Mouse (Mus musculus) Muller cell, postnatal 12 days (primary cell): ENCODE results near the gene Cfap99.

Source experiments
- DNase-seq: peaks from one replicate; pipeline ENCODE4 v3.0.0-alpha.2; 2015; ENCODE audit errors: inconsistent ontology term

The Cfap99 gene

DNA sequence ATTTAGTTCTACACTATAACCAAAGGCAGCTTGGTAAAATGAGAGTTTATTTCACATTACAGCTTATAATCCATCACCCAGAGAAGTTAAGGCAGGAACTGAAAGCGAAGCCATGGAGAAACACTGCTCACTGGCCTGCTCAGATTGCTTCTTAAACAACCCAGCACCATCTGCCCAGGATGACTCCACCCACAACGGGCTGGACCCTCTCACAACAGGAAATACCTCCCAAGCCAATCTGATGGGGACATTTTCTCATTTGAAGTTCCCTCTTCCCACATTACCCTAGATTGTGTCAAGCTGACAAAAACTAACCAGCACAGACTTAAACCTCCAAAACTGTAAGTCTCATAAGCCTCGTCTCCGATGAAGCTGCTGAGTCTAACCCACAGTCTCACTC is 10.3 kb upstream of the Cfap99 start:
- no peak for DNase-seq

DNA sequence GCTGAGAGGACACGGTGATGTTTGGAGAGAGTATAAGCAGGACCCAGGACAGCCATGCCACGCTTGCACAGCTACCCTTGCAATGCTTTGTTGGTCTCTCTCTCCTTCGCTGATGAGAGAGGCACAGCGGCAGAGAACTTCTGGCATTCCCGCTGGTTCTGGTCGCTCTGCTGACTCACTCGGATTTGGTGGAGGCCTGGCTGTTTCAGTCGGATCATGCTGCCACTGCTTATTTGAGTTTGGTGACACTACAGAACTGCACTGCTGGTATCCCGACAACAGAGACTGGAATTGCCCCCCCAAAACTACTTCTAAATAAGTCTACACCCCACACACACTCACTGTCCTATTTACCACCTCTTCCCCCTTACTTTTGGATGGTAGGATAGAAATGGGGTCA is 9.2 kb upstream of the Cfap99 start:
- no peak for DNase-seq

DNA sequence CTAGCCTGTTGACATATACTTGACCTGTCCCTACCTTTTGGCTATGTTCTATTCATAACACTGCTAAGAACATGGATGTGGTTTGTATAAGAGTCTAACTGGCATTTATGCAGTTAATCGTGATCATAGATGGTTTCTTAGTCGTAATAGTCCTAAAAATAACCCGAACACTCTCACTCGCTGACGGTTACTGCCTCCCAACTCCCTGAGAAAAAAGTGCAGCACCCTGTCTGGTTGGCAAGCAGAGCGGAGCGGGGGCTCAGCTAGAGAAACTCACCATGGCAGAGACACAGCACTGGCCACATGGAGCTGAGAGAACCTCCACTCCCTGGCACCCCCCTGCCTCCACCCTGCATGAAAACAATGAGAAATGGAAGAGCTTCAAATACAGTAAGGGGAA is 7.4 kb upstream of the Cfap99 start:
- no peak for DNase-seq

DNA sequence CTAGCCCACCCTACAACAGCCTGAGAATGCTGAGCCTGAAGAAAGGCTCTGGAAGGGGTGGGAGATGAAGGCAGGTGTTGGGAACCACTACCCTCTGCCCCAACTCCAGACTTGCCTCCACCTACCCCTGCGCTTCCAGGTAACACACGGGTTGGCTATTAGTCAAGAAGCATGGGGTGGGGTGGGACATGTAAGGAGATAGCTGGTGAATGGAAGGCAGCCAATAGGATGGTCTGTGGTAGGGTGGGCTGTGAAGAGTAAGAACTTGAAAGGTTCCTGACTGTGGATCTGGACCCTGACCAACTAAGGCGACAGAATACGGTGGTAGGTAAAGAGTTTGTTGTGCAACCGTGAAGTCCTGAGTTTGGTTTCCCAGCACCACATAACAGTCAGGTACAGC is 5.0 kb upstream of the Cfap99 start:
- no peak for DNase-seq

DNA sequence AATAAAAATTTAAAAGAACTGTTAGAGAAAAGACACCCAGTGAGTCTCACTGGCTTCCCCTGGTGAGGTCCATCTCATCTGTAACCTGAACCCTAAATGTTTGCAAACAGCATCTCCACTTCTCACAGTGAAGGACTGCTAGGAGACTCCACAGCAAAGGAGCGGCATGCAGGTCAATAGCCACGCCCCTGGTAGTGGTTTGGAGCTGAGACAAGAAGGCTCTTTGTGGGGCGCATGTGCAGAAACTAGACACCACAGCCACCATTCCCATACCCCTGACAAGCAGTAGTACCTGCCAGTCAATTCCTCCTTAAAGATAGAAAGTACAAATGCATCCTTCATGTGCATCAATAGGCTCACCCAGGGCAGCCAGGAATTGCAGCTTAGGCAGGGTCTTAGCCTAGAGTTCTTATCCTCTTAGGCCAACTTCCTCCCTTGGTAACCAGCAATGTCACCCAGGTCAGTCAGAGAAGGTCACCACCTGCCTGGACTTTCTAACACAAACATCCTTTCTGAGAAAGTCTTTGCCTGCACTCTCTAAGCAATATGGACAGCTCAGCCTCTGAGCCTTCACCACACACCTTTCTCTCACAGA is 4.1 kb upstream of the Cfap99 start:
- DNase-seq: no peak

DNA sequence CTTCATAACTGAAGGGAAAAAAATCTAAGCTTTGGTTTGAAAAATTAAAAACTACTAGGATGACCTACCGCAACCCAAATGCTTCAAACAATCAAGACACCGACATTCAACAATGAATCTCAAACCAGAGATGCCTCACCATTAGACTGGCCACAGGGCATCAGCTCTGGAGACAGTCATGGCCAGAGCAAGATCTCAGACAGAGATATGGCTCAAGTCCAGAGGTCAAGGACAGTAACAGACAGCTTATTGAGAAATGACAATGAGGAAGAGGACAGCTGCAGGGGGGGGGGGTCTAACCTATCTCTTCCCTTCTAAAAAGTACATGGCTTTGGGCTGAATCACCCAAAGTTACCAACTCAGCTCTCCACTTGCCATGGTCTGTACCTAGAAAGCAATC is 3.1 kb upstream of the Cfap99 start:
- DNase-seq: no peak

DNA sequence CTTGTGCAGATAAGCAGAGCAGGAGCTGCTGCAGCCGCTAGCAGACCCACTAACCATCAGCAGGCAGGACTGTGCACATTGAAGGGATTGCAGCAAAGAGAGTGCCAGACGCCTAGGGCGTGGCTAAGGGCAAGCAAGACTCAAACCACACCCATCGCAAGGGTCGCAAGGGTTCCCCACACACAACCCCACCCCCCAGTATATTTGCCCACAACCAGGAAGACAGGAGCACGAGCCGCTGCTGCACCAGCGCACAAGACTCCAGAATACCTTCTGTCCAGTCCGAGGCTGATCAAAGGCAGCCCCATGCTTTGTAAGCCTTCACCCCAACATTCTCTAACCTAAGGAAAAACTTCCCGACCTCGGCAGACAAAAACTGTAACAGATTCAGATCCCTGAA is 1.9 kb upstream of the Cfap99 start:
- DNase-seq: no peak

DNA sequence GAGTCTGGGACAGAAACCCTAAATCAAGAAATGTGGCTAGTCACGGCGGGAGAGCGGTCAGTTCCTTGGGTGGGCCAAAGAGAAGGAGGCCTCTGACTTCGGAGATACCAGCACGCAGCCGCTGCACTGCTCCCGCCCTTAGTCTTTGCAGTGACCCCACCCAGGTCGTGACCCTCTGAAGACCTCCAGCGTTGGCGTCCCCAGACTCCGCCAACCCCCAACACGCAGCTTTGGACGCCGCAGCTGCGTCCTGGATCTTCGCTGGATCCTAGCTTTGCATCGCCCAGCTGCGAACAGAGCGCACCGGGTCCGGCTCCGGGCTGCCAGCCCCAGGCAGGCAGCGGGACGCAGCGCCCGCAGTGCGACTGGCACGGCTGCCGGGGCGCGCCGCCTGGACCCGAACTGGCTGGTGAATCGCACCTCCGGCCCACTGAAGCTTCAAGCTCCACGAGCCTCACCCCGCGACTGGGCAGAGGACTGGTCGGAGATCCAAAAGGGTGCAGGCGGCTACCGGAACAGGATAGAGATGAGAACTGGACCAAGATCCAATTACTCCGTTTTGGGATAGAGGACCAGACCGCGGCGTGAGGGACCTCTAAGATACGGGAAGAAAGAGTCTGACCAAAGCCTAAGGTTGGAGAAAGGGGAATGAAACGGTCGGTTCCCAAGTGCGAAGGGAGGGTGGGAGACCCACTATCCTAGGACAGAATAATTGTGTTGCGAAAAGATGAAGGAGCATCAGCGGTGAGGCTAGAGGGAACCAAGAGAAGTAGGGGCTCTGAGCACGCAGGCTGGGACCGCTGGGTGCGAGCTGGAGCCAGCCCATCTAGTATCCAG is 1.2 kb upstream of the Cfap99 start:
- peak; percentile 56 for DNase-seq

DNA sequence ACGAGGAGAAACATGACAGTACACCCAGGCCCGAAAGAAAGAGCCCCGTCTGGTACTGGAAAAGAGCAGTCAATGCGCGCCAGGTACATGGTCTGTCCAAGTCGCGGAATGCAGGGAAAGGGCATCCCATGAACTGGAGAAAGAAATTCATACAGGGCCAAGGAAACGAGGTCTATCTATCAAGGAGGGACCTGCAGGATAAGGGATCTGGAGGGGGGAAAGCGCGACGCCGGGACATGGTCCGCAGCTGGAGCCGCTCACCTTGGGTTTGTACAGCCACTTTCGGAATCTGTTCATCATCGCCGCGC is 608 bp upstream of the Cfap99 start:
- DNase-seq: no peak

DNA sequence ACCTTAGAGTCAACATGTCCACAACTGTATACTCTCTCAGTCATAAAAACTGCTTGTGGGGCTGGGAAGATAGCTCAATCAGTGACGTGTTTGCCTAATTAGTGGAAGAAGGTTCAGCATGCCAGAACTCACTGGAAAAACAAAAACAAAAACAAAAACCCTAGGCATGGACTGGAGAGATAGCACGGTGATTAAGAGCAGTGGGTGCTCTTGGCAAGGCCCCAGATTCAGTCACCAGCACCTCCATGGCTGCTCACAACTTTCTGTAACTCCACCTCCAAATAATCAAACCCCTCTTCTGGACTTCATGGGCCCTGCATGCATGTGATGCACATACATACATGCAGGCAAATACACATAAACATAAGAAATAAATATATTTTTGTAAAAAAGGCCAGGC is 886 bp downstream of the Cfap99 start:
- no peak for DNase-seq

DNA sequence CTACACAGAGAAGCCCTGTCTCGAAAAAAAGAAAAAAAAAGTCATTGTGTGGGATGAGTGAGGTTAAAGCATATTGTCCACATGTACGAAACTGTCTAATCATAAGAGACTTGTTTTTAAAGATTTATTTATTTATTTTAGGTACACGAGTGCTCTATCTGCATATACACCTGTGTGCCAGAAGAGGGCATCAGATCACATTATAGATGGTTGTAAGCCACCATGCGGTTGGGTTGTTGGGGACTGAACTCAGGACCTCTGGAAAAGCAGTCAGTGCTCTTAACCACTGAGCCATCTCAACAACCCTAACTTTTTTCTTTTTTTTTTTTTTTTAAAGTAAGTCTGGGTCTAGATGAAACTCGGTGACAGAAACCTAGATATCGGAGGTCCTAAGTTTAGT is 5.0 kb downstream of the Cfap99 start:
- DNase-seq: no peak

DNA sequence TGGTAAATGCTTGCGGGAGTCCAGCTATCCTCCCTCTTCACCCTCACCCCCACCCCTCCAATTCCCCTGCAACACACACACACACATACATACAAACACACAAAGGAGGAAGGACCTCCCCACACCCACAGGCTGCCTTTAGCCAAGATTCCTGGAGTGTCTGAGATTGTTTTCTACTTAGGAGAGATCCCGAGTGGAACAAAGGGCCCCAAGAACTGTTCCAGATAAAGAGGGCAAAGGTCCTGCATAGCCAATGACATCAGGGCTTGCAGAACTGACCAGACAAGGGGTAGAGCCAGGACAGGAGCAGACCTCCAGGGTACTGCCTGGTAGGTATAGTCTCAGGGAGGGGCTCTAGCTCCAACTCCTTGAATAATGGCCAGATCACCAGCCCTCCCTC is 6.3 kb downstream of the Cfap99 start:
- DNase-seq: peak; percentile 95

DNA sequence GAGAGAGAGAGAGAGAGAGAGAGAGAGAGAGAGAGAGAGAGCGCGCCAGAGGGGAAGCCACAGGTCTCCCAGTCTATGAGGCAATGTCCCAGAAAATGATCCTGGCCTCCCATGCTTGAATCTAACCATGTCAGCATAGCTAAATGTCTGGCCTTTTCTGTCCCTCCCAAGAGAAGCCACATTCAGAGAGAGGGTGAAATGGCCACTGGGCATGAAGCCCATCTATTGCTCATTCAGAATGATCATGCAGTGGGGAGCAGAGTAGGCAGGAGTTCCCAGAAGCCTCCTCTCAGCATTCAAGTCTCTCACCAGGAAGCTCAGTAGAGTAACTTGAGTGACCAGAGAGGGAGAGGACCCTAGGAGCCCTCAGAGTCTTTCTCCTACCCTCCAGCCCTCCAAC is 6.7 kb downstream of the Cfap99 start:
- DNase-seq: peak; percentile 89

DNA sequence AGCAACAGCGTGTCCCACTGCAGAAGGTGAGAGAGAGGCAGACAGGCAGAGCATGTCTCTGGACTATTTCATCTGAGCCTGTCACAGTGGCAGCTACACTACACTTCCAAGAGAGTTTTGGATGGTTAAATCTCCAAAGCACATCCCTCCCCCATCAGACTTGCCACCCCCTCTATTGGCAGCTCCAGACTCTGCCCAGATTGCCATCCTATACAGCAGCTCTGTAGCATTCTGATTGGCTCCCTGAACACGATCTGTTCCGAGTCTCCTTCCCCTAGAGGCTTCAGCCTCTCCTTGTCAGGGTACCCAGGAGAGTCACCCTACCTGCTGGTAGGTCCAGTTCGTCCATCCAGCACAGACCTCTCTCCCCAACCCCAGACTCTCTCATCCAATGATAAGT is 9.7 kb downstream of the Cfap99 start:
- DNase-seq: no peak

DNA sequence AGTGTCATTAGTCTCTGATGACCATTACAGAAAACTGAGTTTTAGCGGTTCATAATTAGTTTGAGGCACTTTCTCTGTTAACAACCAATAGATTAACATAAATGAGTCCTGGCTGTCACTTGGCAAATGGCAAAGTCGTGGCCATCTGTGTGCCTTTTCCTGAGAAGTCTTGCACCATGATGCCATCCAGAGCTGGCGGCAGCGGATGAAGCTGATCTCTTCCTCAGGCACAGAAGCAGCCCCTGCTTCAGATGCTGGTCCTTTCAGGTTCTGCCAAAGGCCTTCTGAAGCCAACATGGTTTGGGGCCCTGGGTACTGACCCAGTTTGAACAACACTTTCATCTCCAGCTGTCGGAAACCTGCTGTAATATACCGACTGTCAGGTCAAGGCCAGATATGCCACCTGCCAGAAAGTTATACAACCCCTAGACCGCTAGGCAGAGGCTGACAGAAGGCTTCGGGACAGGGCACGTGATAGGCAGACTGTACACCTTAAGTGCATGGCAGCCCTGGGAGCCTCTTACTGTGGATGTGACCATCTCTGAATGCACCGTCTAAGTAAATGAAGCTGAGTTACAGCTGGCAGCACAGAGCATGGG is 10.6 kb downstream of the Cfap99 start:
- no peak for DNase-seq

DNA sequence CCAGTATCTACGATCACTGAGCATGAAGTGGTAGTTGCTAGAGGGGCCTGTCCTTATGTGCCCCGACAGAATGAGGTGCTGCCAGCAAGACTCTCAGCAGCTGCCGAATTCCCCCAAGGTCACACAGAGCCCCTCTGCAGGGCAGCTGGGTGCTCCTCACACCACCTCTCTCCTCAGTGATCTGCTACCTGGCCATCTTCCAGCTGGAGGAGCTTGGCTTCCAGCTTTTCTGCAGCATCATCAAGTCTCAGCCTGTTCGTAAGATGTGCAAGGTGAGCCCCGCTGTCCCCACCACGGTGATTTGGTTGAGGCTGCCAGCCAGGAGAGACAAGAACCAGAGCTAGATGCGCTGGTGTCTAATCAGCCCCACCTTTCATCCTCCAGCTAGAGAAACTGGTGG is 14.0 kb downstream of the Cfap99 start:
- DNase-seq: no peak

DNA sequence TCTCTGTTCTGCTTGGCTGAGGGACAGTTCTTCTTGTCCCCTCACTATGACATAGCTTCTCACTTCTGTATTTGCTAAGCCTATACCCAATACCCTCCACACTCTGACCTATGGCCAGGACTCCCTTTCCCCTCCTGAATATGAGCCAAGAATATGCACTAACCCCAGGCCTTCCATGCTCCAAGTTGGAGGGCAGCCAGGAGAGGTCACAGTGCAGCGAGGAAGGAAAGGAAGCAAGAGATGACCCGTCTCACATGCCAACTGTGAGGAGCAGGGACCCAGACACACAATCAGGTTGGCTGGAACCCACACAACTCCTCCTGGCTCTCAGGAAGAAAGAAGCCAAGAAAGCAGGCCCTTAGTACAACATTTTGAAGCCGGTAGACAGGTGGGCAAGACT is 20.6 kb downstream of the Cfap99 start:
- no peak for DNase-seq

DNA sequence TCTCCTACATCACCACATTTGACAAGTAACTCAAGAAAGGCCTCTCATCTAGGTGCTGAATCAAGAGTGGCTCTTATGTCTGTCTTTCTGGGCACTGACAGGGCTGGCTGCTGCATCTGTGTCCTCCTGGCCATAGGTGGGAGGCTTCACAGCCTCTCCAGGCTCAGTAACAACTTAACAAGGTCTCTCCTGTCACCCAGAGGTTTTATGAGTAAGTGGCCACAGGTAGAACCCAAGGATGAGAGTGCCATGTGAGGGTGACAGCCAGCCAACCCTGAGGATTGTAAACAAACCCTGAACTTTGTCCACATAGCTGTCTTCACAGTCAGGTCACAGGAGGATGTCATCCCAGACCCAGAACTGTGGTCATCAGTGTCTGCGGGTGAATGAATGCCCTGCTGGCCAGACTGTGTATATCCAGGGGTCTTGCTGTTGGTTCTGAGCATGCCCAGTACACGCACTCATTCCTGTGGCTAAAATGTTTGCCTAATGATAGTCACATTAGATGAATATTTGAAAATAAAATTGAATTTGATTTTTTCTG is 31.2 kb downstream of the Cfap99 start:
- DNase-seq: peak; percentile 27

DNA sequence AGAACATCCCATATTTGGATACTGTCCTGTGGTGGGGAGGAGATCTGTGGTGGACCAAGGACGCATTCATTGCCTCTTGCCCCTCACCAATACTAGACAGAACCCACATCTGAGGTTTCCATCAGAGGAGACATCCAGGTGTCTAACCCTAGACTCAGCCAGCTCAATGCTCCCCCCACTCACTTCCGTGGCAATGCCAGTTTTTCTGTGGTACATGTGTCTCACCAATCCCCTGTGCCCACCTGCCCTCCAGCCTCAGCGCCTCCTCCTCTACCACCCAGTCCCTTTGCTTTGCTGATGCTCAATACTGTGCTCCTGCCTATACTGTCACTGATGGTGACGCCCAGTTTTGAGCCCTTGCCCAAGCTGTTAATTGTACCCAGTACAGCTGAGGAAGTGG is 32.8 kb downstream of the Cfap99 start:
- DNase-seq: no peak

DNA sequence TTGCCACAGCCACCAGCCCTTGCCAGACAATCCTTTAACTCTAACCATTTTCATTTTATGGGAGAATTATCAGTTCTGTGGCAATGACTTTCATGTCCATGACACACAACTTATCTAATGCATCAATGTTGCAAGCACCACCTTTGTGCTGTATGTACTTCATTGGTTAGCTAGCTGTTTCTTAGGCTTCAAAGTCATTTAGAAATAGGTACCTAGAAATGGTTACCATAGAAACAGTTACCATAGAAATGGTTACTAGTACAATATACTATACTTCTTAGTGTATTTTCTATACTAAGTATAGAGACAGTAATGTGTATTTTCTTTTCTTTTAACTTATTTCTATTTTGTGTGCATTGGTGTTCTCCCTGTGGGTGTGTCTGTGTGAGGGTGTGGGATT is 36.9 kb downstream of the Cfap99 start:
- no peak for DNase-seq

DNA sequence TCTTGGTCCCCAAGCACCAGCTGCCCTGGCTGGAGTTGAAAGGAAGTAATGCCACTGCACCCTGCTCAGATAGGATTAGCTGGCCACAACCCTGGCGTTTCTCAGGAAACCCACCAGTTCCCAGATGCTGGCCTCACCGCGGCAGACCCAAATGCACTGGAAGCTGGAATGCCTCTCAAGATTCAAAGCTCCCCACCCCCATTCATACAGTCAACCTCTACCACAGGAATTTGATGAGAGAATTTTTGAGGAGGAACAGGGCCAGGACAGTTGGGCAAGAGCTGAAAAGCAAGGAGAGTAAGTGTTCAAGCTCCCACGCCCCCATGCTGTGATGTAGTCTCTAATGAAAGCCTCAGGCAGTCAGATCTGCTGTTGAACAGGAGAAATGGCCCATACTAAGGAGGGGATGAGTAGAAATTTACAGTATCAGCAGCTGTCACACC is 37.9 kb downstream of the Cfap99 start:
- DNase-seq: peak; percentile 98

DNA sequence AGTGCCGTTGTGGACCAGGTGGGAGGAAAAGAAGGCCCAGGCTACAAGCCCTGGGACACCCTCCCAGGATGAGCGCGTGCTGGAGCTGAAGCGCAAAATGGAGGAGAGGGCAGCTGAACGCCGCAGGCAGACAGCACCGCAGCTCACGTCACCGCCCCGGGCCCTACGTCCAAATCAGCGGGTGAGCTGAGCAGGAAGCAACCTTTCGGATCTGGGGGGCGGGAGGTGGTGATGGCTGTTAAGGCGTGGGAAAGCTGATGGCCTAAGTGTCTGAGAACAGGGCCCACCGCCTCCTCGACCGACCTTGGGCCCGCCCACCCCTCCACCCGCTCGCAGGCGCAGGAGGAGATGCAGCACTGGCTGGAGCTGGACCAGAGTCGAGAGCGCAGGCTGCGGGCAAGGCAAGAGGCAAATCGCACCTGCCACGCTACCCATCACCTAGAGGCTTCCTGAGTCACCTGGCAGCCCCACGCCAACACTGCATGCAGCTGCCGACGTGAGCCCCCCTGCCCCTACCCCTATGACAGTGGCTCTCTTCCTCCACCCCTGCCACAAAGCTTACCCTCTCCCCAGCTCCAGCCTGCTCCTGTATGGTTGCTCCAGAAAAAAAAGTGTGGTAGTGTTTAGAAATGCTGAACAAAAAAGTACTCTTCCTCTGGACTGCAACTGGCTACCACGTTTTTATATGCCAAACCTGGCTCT is 38.6 kb downstream of the Cfap99 start:
- DNase-seq: peak; percentile 64

DNA sequence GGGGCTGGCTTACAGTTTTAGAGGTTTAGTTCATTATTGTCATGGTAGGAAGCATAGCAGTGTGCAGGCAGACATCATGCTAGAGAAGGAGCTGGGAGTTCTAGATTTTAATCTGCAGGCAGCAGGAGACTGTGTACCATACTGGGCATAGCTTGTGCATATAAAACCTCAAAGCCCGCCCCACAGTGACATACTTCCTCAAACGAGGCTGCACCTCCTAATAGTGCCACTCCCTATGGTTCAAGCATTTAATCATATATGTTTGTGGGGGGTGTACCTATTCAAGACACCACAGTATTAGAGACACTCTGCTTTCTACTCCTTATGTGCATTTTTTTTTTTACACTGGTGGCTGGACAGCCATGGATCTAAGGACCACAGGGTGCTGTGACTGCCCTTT is 41.7 kb downstream of the Cfap99 start:
- DNase-seq: no peak
